Mouse (Mus musculus) megakaryocyte, embryonic 14.5 days (primary cell): Measurements from ENCODE around the gene Slc6a17.

Experiments used
- FLI1 ChIP-seq: IDR thresholded peaks from 2 replicates; pipeline ENCODE4 v1.6.1; 2012; ENCODE audit warnings: low read length, inconsistent platforms, mixed read lengths
- GATA1 ChIP-seq: IDR thresholded peaks from 3 replicates; pipeline ENCODE4 v1.6.1; 2012; ENCODE audit warnings: mixed read lengths, low read length, inconsistent platforms, borderline replicate concordance

DNA sequence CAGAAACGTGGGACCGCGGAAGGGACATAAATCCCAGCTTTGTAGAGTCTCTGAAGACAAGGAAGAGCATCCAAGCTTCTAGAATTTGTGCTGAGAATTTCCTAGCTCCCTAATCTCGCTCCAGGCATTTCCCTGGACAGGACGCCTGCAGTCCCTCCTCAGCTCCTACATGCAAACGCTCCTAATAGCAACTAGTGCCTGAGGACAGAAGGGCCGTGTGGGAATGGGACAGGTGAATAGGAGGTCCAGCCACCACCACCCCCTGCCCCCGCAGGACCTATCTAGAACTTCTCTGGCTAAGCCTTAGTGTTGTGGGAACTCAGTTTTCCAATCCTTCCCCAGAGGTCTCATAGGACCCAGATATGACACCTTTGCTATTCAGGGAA is 19.7 kb upstream of the Slc6a17 start:
- TF ChIP-seq GATA1 (no peak), FLI1 (no peak)
